Mouse (Mus musculus): ENCODE data around the gene Gm21885. TPM values are rescaled to one million over a fixed set of nuclear protein-coding genes. Genes with fewer than 3 reads are reported as not detected.

Gm21885 gene
- not detected in 2 replicates for polyA plus RNA-seq (2012; rRNA removed; ENCODE audit: low replicate concordance)

GRCm38 (mm10) chr11:94281199-94282181 lies at the start of gene Gm21885:
Gene Gm21885 (plus strand): TSS chr11:94281873.

GRCm38 (mm10) chr11:94245955-94246788 lies 35.5 kb upstream of the Gm21885 start, which contains the start of gene Wfikkn2:
Gene Wfikkn2 (minus strand): TSS chr11:94246005.

GRCm38 (mm10) chr11:94321931-94322400 lies 40.3 kb downstream of the Gm21885 start, which contains the start of gene Luc7l3:
Gene Luc7l3 (minus strand): TSS chr11:94321988.

GRCm38 (mm10) chr11:94327693-94328643 lies 46.3 kb downstream of the Gm21885 start, which contains the start of gene Ankrd40:
Gene Ankrd40 (plus strand): TSS chr11:94328001.

Other genes starting within 250 kb of the Gm21885 start
- gene Tob1, start 70.4 kb upstream of the Gm21885 start, polyA plus RNA-seq (2012; rRNA removed; ENCODE audit: low replicate concordance): 31.5 and 43.4 TPM in 2 replicates
- gene Wfikkn2, start 35.9 kb upstream of the Gm21885 start, polyA plus RNA-seq (2012; rRNA removed; ENCODE audit: low replicate concordance): 0.73 and 8.2 TPM in 2 replicates
- gene Luc7l3, start 40.1 kb downstream of the Gm21885 start, polyA plus RNA-seq (2012; rRNA removed; ENCODE audit: low replicate concordance): 10.6 and 18.1 TPM in 2 replicates
- 146 and 211 TPM in 2 replicates for gene Ankrd40, start 46.1 kb downstream of the Gm21885 start, polyA plus RNA-seq (2012; rRNA removed; ENCODE audit: low replicate concordance)
- 11.5 and 52.1 TPM in 2 replicates for gene Abcc3, start 111.1 kb downstream of the Gm21885 start, polyA plus RNA-seq (2012; rRNA removed; ENCODE audit: low replicate concordance)
- 10.7 and 166 TPM in 2 replicates for gene Cacna1g, start 192.3 kb downstream of the Gm21885 start, polyA plus RNA-seq (2012; rRNA removed; ENCODE audit: low replicate concordance)
- 0.05 and 0.50 TPM in 2 replicates for gene Spata20, start 204.3 kb downstream of the Gm21885 start, polyA plus RNA-seq (2012; rRNA removed; ENCODE audit: low replicate concordance)
- 0.07 and 12.9 TPM in 2 replicates for gene Epn3, start 218.1 kb downstream of the Gm21885 start, polyA plus RNA-seq (2012; rRNA removed; ENCODE audit: low replicate concordance)
- gene Mycbpap, start 239.9 kb downstream of the Gm21885 start, polyA plus RNA-seq (2012; rRNA removed; ENCODE audit: low replicate concordance): 0.10 and 1.0 TPM in 2 replicates